Mouse (Mus musculus) hindbrain, postnatal 0 days (tissue): ENCODE data around the gene Map7d3. TPM values are rescaled to one million over a fixed set of nuclear protein-coding genes. Genes with fewer than 3 reads are reported as not detected.

Experiments
- ATAC-seq: fragments of 200-750 bp; cut with Nextera tagmentation; 2 replicates; pipeline ENCODE4 v1.8.0; 2017; ENCODE audit warnings: mild to moderate bottlenecking, moderate TSS enrichment, moderate library complexity
- DNase-seq: peaks from one replicate; pipeline ENCODE4 v3.0.0-alpha.2; 2015; ENCODE audit warnings: low spot score
- H3K27ac ChIP-seq: fragments of 300-500 bp; sonication (generic); 2 replicates; pipeline ENCODE4 v1.5.1; 2014; ENCODE audit warnings: mild to moderate bottlenecking
- H3K27me3 ChIP-seq: fragments of 300-500 bp; sonication (generic); 2 replicates; pipeline ENCODE4 v1.6.1; 2014; ENCODE audit warnings: low read length, mixed read lengths; ENCODE audit not compliant: insufficient read depth
- H3K36me3 ChIP-seq: fragments of 300-500 bp; sonication (generic); 2 replicates; pipeline ENCODE4 v1.6.1; 2014; ENCODE audit warnings: low read length, mixed read lengths; ENCODE audit not compliant: insufficient read depth
- H3K4me1 ChIP-seq: fragments of 300-500 bp; sonication (generic); 2 replicates; pipeline ENCODE4 v1.6.1; 2014; ENCODE audit warnings: antibody characterized with exemption, low read length, mixed read lengths; ENCODE audit not compliant: insufficient read depth
- H3K4me2 ChIP-seq: fragments of 300-500 bp; sonication (generic); 2 replicates; pipeline ENCODE4 v1.6.1; 2014; ENCODE audit warnings: low read depth, mild to moderate bottlenecking, low read length, moderate library complexity, mixed read lengths
- H3K4me3 ChIP-seq: fragments of 300-500 bp; sonication (generic); 2 replicates; pipeline ENCODE4 v1.5.1; 2014; ENCODE audit warnings: low read length
- H3K9ac ChIP-seq: fragments of 300-500 bp; sonication (generic); replicated peaks from 2 replicates; pipeline ENCODE4 v1.6.1; 2014; ENCODE audit warnings: mild to moderate bottlenecking, low read length, moderate library complexity, mixed read lengths
- H3K9me3 ChIP-seq: fragments of 300-500 bp; sonication (generic); 2 replicates; pipeline ENCODE4 v1.6.1; 2016; ENCODE audit warnings: low read length, mixed read lengths
- CTCF ChIP-seq: IDR thresholded peaks from 2 replicates; pipeline ENCODE4 v1.5.1; 2016; ENCODE audit warnings: antibody characterized with exemption, control low read depth, low read depth
- WGBS: fragments of 180-500 bp; shearing (Covaris S2); extraction: QIAGEN DNeasy Blood & Tissue Kit; methylation state at CpG from one replicate; pipeline ENCODE4 v1.1.7; 2014; 5-methylcytosine and 5-hydroxymethylcytosine counted together
- polyA plus RNA-seq: library from polyadenylated mRNA; unstranded; fragments of >200 nt; fragmentation: Nextera tagmentation; extraction: Ambion mirVana; gene quantifications from 2 replicates; pipeline ENCODE4 v1.2.1, GENCODE M21; 2015
- total RNA-seq: library from RNA; depleted of rRNA; stranded (reverse); fragments of >200 nt; gene quantifications from 2 replicates; pipeline ENCODE4 v1.2.3, GENCODE M21; 2014

The Map7d3 gene
- total and polyA plus RNA-seq, 2 experiments from 2014 or later, result 0.68 TPM; not detected in 1

DNA sequence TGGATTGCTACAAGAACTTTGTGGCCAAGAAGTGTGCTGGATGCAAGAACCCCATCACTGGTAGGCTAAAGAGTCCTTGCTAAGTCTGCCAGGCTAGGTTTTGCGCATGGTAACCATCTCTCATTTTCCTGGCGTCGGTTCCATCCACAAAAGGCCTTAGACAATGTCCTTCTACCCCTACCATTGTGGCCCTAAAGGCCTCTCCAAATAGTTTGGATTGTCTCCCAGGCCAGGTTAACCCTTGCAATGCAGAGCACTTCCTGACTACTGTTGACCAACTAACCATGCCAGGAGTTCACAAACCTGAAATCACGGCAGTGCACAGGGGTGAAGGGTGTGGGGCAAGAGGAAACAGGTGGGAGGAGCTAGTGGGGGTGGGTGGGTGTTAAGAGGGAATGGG is 31.5 kb downstream of the Map7d3 start:
- H3K4me2 ChIP-seq, result no peak overlapping the region
- H3K36me3 ChIP-seq, result no peaks in the 10 kb centered on the region
- H3K27me3 ChIP-seq, result no peaks in the 10 kb centered on the region
- ATAC-seq (no peak), DNase-seq (no peak)
- H3K9me3 ChIP-seq, result no peaks in the 10 kb centered on the region
- WGBS, result 81% methylated on average over 4 of the region's 4 CpGs
- no peak overlapping the region for H3K9ac ChIP-seq
- H3K4me3 ChIP-seq, result no peak overlapping the region
- H3K4me1 ChIP-seq, result no peaks in the 10 kb centered on the region
- TF ChIP-seq CTCF, result no peak
- H3K27ac ChIP-seq, result no peak overlapping the region

DNA sequence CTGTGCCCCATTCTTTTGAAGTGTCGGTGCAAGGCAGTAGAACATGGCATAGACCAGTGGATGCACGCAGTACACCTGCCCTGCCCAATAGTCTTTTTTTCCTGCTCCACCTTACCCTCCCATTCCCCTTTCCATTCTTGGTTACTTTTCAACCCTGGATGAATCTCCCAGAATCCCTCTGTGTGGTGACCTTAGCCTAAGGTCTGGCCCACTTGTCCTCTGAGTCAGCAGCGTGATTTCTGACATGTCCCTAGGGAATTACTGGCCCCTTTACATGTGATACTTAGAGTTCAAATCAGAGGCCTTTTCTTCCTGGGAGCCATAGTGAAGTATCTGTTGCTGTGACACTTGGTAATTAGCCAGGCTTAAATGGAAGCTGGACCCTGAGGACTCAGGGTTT is 34.6 kb downstream of the Map7d3 start:
- Histone ChIP-seq H3K4me2 (no peak overlapping the region), H3K36me3 (no peaks in the 10 kb centered on the region), H3K4me1 (no peaks in the 10 kb centered on the region), H3K27ac (no peak overlapping the region), H3K9me3 (no peaks in the 10 kb centered on the region), H3K27me3 (no peaks in the 10 kb centered on the region), H3K9ac (no peak overlapping the region), H3K4me3 (no peak overlapping the region)
- no peak for ATAC-seq
- no peak for TF ChIP-seq CTCF
- WGBS, result 73% methylated on average over 3 of the region's 3 CpGs
- no peak for DNase-seq

DNA sequence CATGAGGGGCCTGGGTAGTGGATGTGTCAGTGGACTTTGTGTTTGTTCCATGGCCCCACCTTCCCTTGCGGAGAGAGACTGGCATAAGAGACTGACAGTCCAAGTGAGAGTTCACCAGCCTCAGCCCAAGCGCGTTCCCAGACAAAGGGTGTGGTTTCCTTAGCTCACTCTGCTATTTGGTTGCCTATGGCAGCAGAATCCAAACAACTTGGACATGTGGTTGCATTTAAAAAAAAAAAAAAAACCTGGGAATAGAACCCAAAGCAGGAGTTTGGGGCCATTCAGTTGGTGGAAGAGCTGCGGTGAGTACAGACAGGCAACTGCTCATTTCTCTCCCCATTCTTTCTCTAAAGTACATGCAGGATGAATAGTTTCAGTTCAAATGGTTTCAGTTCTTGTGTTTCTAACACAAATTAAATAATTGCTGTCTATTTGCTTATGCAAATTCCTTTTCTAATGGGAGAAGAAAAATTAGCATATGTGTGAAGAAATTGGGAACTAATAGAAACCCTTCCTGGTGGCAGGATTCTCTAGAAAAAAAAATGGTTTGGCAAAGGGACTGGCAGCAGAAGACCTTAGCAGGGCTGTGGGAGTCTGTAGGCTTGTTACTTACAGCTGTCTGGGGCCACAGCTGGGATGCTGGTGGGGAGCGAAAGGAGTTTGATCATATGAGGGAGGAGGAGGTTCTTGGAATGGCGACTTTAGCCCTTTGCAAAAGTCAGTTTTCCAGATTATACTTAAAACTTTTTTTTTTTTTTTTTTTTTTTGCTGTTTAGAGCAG is 35.7 kb downstream of the Map7d3 start:
- H3K4me2 ChIP-seq, result 0 out of 2 replicates have a peak overlapping the region, but pooled peaks have one; percentile 1
- 0 out of 2 replicates have a peak, but pooled peaks have one; percentile 47 for ATAC-seq
- H3K4me1 ChIP-seq, result no peaks in the 10 kb centered on the region
- no peaks in the 10 kb centered on the region for H3K9me3 ChIP-seq
- H3K36me3 ChIP-seq, result no peaks in the 10 kb centered on the region
- no peaks in the 10 kb centered on the region for H3K27me3 ChIP-seq
- peak; percentile 10 for DNase-seq
- no peak overlapping the region for H3K27ac ChIP-seq
- no peak overlapping the region for H3K9ac ChIP-seq
- 62% methylated on average over 6 of the region's 6 CpGs for WGBS
- H3K4me3 ChIP-seq, result no peak overlapping the region
- no peak for TF ChIP-seq CTCF

DNA sequence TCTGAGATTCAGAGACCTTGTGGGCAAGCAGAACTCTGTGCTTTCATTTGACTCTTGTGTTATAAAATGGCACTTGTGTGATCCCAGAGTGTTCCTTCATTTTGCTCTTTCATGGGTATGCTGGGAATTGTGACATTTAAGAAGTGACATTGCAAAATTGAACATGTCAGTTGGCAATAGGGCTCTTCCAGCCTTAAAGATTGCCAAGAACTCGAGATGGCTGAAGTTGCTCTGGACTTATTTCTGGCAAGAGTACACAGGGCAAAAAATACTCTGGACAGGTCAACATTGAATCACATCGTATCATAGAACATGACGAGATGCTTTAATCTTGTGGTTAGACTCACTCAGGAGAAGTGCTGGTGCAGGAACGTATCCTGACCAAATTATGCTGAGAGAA is 48.8 kb downstream of the Map7d3 start:
- WGBS, result 84% methylated on average over 4 of the region's 4 CpGs
- no peak overlapping the region for H3K9ac ChIP-seq
- no peak overlapping the region for H3K4me3 ChIP-seq
- no peaks in the 10 kb centered on the region for H3K27me3 ChIP-seq
- DNase-seq (no peak), ATAC-seq (no peak)
- no peak overlapping the region for H3K4me2 ChIP-seq
- no peaks in the 10 kb centered on the region for H3K9me3 ChIP-seq
- no peaks in the 10 kb centered on the region for H3K36me3 ChIP-seq
- TF ChIP-seq CTCF, result no peak
- H3K4me1 ChIP-seq, result no peaks in the 10 kb centered on the region
- H3K27ac ChIP-seq, result no peak overlapping the region

- Histone ChIP-seq H3K27ac (no peak overlapping the region), H3K4me3 (no peak overlapping the region), H3K9me3 (no peaks in the 10 kb centered on the region), H3K9ac (no peak overlapping the region), H3K36me3 (no peaks in the 10 kb centered on the region), H3K27me3 (no peaks in the 10 kb centered on the region), H3K4me2 (no peak overlapping the region), H3K4me1 (no peaks in the 10 kb centered on the region)
- 77% methylated on average over 1 of the region's 1 CpGs for WGBS
- ATAC-seq (no peak), DNase-seq (no peak)
- TF ChIP-seq CTCF, result no peak
Measured at GRCm38 (mm10) chrX:56771751-56772150, 50.4 kb downstream of the Map7d3 start.

DNA sequence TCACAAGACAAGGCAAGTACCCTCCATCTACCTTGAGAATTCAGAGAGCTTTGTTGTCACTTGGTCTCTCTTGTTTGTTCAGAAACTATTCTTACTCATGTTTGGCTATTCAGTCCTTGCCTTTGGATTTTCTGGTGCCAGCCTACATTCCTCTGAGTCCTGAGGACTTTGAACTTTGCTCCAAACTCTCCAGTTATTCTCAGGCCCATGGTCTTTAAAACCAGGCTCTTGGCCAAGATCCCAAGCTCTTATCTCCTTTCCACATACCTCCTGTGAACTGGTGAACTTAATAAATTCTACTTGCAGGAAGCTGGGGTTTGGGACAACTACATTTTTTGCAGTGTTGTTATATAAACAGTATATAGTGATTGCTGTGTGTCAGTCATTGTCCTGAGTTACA is 52.3 kb downstream of the Map7d3 start:
- Histone ChIP-seq H3K36me3 (no peaks in the 10 kb centered on the region), H3K4me3 (no peak overlapping the region), H3K9me3 (no peaks in the 10 kb centered on the region), H3K27ac (no peak overlapping the region), H3K9ac (no peak overlapping the region), H3K27me3 (no peaks in the 10 kb centered on the region), H3K4me1 (no peaks in the 10 kb centered on the region), H3K4me2 (no peak overlapping the region)
- no peak for DNase-seq
- TF ChIP-seq CTCF, result no peak
- ATAC-seq, result no peak

DNA sequence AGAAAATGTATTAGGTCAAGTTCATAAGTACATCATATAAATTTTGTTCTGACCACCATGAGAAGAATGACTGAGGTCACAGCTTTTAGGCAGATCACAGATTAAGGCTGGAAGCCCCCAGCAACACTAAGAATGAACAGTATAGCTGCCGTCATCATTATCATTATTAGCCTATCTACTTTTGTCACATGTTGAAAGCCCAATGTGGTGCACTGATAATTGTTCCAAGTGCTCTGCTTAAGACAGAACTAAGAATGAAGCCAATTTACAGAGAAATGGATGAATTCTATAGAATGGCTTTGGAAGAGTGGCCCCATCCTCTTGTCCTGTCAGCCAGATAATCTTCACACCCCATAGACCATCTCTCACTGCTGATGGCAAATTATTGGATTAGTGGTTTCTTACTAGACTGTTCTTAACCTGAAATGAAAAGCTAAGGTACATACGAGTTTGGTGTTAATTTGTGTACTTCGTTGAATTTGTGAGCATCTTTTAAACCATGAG is 61.8 kb downstream of the Map7d3 start:
- Histone ChIP-seq H3K27me3 (no peaks in the 10 kb centered on the region), H3K4me2 (no peak overlapping the region), H3K9me3 (no peaks in the 10 kb centered on the region), H3K36me3 (no peaks in the 10 kb centered on the region), H3K4me1 (no peaks in the 10 kb centered on the region), H3K27ac (no peak overlapping the region), H3K9ac (no peak overlapping the region), H3K4me3 (no peak overlapping the region)
- ATAC-seq (no peak), DNase-seq (no peak)
- 89% methylated on average over 3 of the region's 3 CpGs for WGBS
- TF ChIP-seq CTCF, result no peak
